ENCODE assay signal across 21 mouse cellular contexts in genomic region chr7:63455228-63455627, GRCm38 (mm10). TPM values are rescaled to one million over a fixed set of nuclear protein-coding genes. Genes with fewer than 3 reads are reported as not detected.
DNase-seq lines count a peak whose midpoint lies in the region; ATAC-seq and TF ChIP-seq lines count a peak whose summit lies in the region.
"Had no signal": no experiment of that assay in that cellular context is flagged by ENCODE, and none has a peak within 500 bp of the region (broad histone marks: within the 10 kb centered on the region; RNA-seq: fewer than 3 reads in every experiment).

No protein-coding gene starts in this region.

- H3K9ac ChIP-seq in heart, embryonic 12.5 days = no peak overlapping the region
- H3K9ac ChIP-seq in liver, postnatal 0 days (replicated peaks) = no peak overlapping the region

- H3K36me3 ChIP-seq in heart, embryonic 12.5 days = no peaks in the 10 kb centered on the region
- H3K36me3 ChIP-seq in liver, postnatal 0 days (replicated peaks; ENCODE audit: insufficient read depth, low read length) = no peaks in the 10 kb centered on the region
- H3K36me3 ChIP-seq: G1E had no signal

- 71% methylated on average over 3 of the region's 3 CpGs for WGBS in heart, embryonic 12.5 days
- WGBS in liver, postnatal 0 days (ENCODE audit: insufficient replicate concordance) = 70% methylated on average over 3 of the region's 3 CpGs

- ATAC-seq in heart, embryonic 12.5 days (ENCODE audit: insufficient number of reproducible peaks, low FRiP score) = no peak
- no peak for ATAC-seq in liver, postnatal 0 days
- ATAC-seq: activated CD4-positive, CD25-positive, alpha-beta regulatory T cell, adult 4 months; CD4-positive, CD25-positive, alpha-beta regulatory T cell, adult 4 months; Patski had no signal

- no peak overlapping the region for H3K4me2 ChIP-seq in heart, embryonic 12.5 days
- H3K4me2 ChIP-seq in liver, postnatal 0 days (ENCODE audit: low read depth, low read length) = no peak overlapping the region

- no peak overlapping the region for H3K27ac ChIP-seq in heart, embryonic 12.5 days (ENCODE audit: poor library complexity, severe bottlenecking)
- H3K27ac ChIP-seq in liver, postnatal 0 days (ENCODE audit: low read depth) = no peak overlapping the region

- no peak for TF ChIP-seq EP300 in liver, postnatal 0 days (IDR thresholded peaks at IDR 0.05; ENCODE audit: low read depth)

- peak; percentile 20 to 42 for DNase-seq in cerebellum, adult 18-20 months
- no peak for DNase-seq in cerebellum, postnatal 4 days (ENCODE audit: low spot score in 2 of 2)
- peak; percentile 42 for DNase-seq in cerebellum, adult 9-11 months
- DNase-seq in cerebellum, postnatal 36 days = no peak
- DNase-seq in heart, adult 11 months = peak; percentile 40
- DNase-seq in brain, adult 2 months (ENCODE audit: low read depth, low spot score) = peak; percentile 50
- no peak for DNase-seq in liver, postnatal 0 days
- DNase-seq: adrenal gland, adult 2 months; adrenal gland, adult 8-10 months; adrenal gland, postnatal 10 days; adrenal gland, postnatal 14 days; adrenal gland, postnatal 25 days; adrenal gland, postnatal 36 days; B cell, adult 2 months; cerebellum, adult 11 months; cerebellum, adult 11-12 months had no signal

- H3K4me3 ChIP-seq in heart, embryonic 12.5 days = no peak overlapping the region
- no peak overlapping the region for H3K4me3 ChIP-seq in liver, postnatal 0 days (ENCODE audit: low read depth, low read length)

- no peaks in the 10 kb centered on the region for H3K9me3 ChIP-seq in heart, embryonic 12.5 days (replicated peaks)
- no peaks in the 10 kb centered on the region for H3K9me3 ChIP-seq in liver, postnatal 0 days (ENCODE audit: low read length)

- no peaks in the 10 kb centered on the region for H3K4me1 ChIP-seq in heart, embryonic 12.5 days (replicated peaks)
- no peaks in the 10 kb centered on the region for H3K4me1 ChIP-seq in liver, postnatal 0 days (ENCODE audit: insufficient read depth)

- no peaks in the 10 kb centered on the region for H3K27me3 ChIP-seq in heart, embryonic 12.5 days (replicated peaks)
- no peaks in the 10 kb centered on the region for H3K27me3 ChIP-seq in liver, postnatal 0 days (ENCODE audit: insufficient read depth, low read length)
- H3K27me3 ChIP-seq: Patski had no signal

- no peak for TF ChIP-seq CTCF in liver, postnatal 0 days (IDR thresholded peaks at IDR 0.05; ENCODE audit: low read depth)

RNA-seq across cellular contexts. Expression of gene Otud7a, which starts 10.7 kb away (rescaled TPM):
- 0.09 and 0.45 TPM in 2 replicates for polyA plus RNA-seq in heart, embryonic 12.5 days (2016; fragmentation: Nextera tagmentation; extraction: Ambion mirVana)
- 0.02 TPM in 1 of 2 replicates, not detected in the other for polyA plus RNA-seq in liver, postnatal 0 days (2015; fragmentation: Nextera tagmentation; extraction: Ambion mirVana)
- polyA plus RNA-seq: activated CD4-positive, CD25-positive, alpha-beta regulatory T cell, adult 4 months; CD4-positive, CD25-positive, alpha-beta regulatory T cell, adult 4 months; G1E had no signal

Comparison
In these comparisons a context has a peak if more than half of its experiments do, and no peak if none do; other contexts are left out.
1. DNase-seq: peak in cerebellum, adult 18-20 months (2 of 2), cerebellum, adult 9-11 months (single experiment), heart, adult 11 months (single experiment) and brain, adult 2 months (single experiment); none in cerebellum, postnatal 4 days (0 of 2), cerebellum, postnatal 36 days (0 of 2) and liver, postnatal 0 days (single experiment).